Mouse (Mus musculus) midbrain, embryonic 16.5 days (tissue): ENCODE results near the gene Tifab. TPM values are rescaled to one million over a fixed set of nuclear protein-coding genes. Genes with fewer than 3 reads are reported as not detected.
"Not testable (repeated sequence)": the region's sequence is repeated elsewhere in the genome, so short reads cannot be mapped to it uniquely, and the experiment has no call there.

Source experiments
- ATAC-seq: fragments of 200-750 bp; cut with Nextera tagmentation; 2 replicates; pipeline ENCODE4 v1.8.0; 2017; ENCODE audit warnings: moderate TSS enrichment
- H3K27ac ChIP-seq: fragments of 300-500 bp; sonication (generic); 2 replicates; pipeline ENCODE4 v1.5.1; 2014; ENCODE audit warnings: mild to moderate bottlenecking, low read length, mixed read lengths
- H3K27me3 ChIP-seq: fragments of 300-500 bp; sonication (generic); 2 replicates; pipeline ENCODE4 v1.6.1; 2014; ENCODE audit warnings: low read depth, low read length, mixed read lengths; ENCODE audit not compliant: control insufficient read depth, insufficient read depth
- H3K36me3 ChIP-seq: fragments of 300-500 bp; sonication (generic); 2 replicates; pipeline ENCODE4 v1.6.1; 2014; ENCODE audit warnings: mild to moderate bottlenecking, low read length, moderate library complexity, mixed read lengths; ENCODE audit not compliant: control insufficient read depth, insufficient read depth
- H3K4me1 ChIP-seq: fragments of 300-500 bp; sonication (generic); 2 replicates; pipeline ENCODE4 v1.6.1; 2014; ENCODE audit warnings: mild to moderate bottlenecking, low read length, mixed read lengths; ENCODE audit not compliant: control insufficient read depth, insufficient read depth
- H3K4me2 ChIP-seq: fragments of 300-500 bp; sonication (generic); 2 replicates; pipeline ENCODE4 v1.6.1; 2014; ENCODE audit warnings: mild to moderate bottlenecking, low read length, mixed read lengths
- H3K4me3 ChIP-seq: fragments of 300-500 bp; sonication (generic); 2 replicates; pipeline ENCODE4 v1.5.1; 2014; ENCODE audit warnings: low read depth, mild to moderate bottlenecking, low read length, moderate library complexity, mixed read lengths
- H3K9ac ChIP-seq: fragments of 300-500 bp; sonication (generic); 2 replicates; pipeline ENCODE4 v1.6.1; 2014; ENCODE audit warnings: low read depth, low read length, mixed read lengths
- H3K9me3 ChIP-seq: fragments of 300-500 bp; sonication (generic); replicated peaks from 2 replicates; pipeline ENCODE4 v1.6.1; 2014; ENCODE audit warnings: mild to moderate bottlenecking, low read length, mixed read lengths; ENCODE audit not compliant: control insufficient read depth, poor library complexity, severe bottlenecking
- WGBS: fragments of 180-500 bp; shearing (Covaris S2); extraction: QIAGEN DNeasy Blood & Tissue Kit; methylation state at CpG from one replicate; pipeline ENCODE4 v1.1.7; 2014; 5-methylcytosine and 5-hydroxymethylcytosine counted together
- polyA plus RNA-seq: library from polyadenylated mRNA; unstranded; fragments of >200 nt; fragmentation: Nextera tagmentation; extraction: Ambion mirVana; gene quantifications from 2 replicates; pipeline ENCODE4 v1.2.1, GENCODE M21; 2015

The Tifab gene
- polyA plus RNA-seq, 1 experiment from 2014 or later, result 0.93 TPM

DNA sequence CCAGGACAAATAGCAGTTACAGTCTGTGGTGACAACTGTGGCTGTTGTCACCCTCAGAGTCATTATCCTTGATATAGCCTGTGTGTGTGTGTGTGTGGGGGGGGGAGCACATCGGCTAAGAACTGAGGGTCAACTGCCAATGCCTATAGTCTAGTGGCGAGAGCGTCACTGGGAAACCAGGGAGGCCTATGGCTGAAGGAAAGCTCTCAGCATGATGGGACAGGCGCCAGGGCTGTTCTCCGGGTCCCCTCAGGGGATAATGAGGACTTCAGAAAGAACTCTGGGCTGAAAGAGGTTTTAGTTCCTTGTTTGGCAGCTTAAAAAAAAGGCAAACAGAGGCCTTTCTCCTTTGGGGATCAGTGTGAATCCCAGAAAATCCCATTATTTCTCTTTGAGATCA is 35.9 kb upstream of the Tifab start:
- no peak for ATAC-seq

DNA sequence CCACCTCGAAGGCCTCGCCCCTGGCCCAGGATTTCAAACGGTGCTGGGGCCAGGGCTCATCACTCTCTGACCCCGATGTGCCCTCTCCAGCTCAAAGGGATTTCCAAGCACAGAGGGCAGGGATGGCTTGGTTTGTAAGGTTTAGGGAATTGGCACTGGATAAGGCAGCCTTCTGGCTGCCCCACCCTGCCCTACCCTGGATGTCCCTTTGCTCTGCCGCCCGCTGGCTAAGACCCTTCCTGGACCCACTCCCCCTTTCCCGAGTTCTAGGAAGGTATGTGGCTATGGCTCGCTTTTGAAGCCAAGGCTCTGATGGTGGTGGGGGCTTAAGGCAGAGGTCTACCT is 30.4 kb upstream of the Tifab start:
- Histone ChIP-seq H3K4me2 (peak overlapping the region; percentile 23), H3K9me3 (peaks cover 3% of the 10 kb centered on the region), H3K9ac (no peak overlapping the region), H3K36me3 (no peaks in the 10 kb centered on the region), H3K4me3 (no peak overlapping the region), H3K27me3 (peaks cover 6% of the 10 kb centered on the region), H3K4me1 (peaks cover 4% of the 10 kb centered on the region; the same call in 1 of the 2 replicates), H3K27ac (no peak overlapping the region)
- WGBS, result 8% methylated on average over 8 of the region's 8 CpGs
- 0 out of 2 replicates have a peak, but pooled peaks have one; percentile 42 for ATAC-seq

More for the DNA sequence above, 35.9 kb upstream of the Tifab start:
- H3K9ac ChIP-seq, result no peak overlapping the region
- 17% methylated on average over 5 of the region's 5 CpGs for WGBS
- H3K27ac ChIP-seq, result no peak overlapping the region
- H3K27me3 ChIP-seq, result peaks cover 7% of the 10 kb centered on the region
- H3K4me2 ChIP-seq, result no peak overlapping the region
- no peak overlapping the region for H3K4me3 ChIP-seq
- no peaks in the 10 kb centered on the region for H3K36me3 ChIP-seq
- H3K4me1 ChIP-seq, result 0 out of 2 replicates have a peak, but pooled peaks cover 4% of the 10 kb centered on the region
- H3K9me3 ChIP-seq, result peaks cover 3% of the 10 kb centered on the region

DNA sequence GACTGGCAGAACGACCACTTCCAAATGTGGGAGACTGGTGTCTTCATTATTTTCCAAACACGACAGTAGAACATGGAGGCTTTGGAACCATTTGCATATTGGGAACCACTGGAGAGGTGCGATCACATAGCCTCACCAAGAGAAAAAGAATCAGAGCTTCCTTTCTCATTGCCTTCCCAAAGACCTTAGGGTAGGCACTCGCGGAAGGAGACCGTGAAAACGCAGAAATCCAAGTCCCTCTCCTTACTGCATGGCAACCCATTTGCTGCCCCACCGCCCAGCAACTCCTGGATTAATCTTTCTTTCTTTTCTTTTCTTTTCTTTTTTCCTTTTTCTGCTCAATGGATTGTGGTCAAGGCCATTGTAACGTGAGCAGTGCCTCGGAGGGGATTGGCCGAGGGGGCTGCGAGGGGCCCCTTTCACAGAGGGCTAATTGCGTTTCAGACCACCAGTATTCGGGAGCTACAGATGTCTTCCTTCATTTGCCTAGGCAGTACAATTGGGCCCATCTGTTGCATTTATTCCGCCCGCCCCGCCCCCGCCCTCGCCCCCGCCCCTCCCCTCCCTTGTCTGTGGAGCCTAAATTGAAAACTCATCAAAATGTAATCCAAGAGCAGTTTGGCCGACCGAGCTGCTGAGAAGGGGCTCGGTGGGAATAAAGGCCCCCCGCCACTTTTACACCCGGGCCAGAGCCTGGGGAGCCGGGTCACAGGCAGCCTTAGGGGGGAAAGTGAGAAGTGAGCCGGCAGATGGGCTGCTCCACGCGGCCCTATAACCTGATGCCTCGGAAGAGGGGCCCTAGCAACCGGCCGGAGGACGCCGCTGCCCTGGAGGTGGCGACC is 29.8 kb upstream of the Tifab start:
- Histone ChIP-seq H3K4me3 (no peak overlapping the region), H3K27ac (no peak overlapping the region), H3K4me2 (peak overlapping the region; percentile 23), H3K36me3 (no peaks in the 10 kb centered on the region), H3K9ac (no peak overlapping the region), H3K9me3 (peaks cover 3% of the 10 kb centered on the region), H3K27me3 (peaks cover 6% of the 10 kb centered on the region), H3K4me1 (peaks cover 4% of the 10 kb centered on the region; the same call in 1 of the 2 replicates)
- 3% methylated on average over 33 of the region's 35 CpGs for WGBS
- no peak for ATAC-seq

DNA sequence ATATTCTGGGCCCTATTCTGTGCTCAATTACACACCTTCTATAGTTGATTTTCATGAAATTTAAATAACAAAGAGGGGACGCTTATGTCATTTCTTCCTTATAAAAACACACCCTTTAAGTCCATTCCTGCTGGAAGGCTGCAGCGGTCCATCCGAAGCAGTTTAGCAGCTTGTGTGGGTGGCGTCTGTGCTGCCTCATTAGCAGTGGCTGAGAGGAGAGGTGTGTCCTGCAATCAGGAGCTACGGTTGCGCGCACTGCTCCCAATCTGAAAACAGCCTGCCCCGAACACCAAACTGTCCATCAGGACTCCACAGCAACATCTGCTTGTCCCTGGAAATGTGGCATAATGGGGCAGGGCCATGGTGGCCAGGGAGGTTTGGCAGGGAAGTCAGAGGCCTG is 20.8 kb upstream of the Tifab start:
- Histone ChIP-seq H3K4me1 (no peaks in the 10 kb centered on the region), H3K27ac (no peak overlapping the region), H3K9ac (no peak overlapping the region), H3K27me3 (peaks cover 15% of the 10 kb centered on the region), H3K36me3 (no peaks in the 10 kb centered on the region), H3K4me2 (no peak overlapping the region), H3K9me3 (no peaks in the 10 kb centered on the region), H3K4me3 (no peak overlapping the region)
- 32% methylated on average over 8 of the region's 8 CpGs for WGBS
- no peak for ATAC-seq

DNA sequence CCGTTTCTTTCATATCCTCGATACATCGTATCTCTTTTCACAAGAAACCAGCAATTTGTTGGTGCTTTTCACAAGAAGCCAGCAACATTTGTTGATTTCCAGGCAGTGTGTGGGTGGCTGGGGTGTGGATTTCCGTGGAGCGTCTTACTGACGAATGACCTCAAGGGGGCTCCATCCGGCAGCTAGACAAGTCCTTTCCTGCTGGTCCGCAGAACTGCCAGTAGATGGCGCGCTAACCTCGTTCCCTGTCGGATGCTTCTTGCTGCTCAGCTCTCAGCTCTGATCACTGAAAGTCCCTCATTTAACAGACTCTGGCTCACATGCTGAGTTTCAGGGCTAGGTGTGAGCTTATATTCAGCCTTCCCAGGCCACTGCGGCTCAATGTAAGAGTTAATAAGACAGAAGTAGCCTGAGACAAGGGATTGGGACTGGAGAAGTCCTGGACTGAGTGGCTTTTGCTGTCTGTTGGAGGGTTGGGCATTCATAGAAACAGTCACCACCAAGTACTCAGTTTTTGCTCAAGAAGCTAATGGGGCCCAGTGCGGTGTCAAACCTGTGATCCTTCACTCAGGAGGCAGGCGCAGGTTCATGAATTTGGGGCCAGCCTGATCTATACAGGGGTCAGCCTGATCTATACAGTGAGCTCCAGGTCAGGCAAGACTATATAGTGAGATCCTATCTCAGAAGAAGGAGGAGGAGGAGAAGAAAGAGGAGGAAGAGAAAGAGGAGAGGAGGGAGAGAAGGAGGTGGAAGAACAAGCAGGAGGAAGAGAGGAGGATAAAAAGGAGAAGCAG is 19.0 kb upstream of the Tifab start:
- 12% methylated on average over 15 of the region's 15 CpGs for WGBS
- Histone ChIP-seq H3K27ac (no peak overlapping the region), H3K4me2 (no peak overlapping the region), H3K9ac (no peak overlapping the region), H3K27me3 (peaks cover 15% of the 10 kb centered on the region), H3K36me3 (no peaks in the 10 kb centered on the region), H3K4me1 (no peaks in the 10 kb centered on the region), H3K4me3 (no peak overlapping the region), H3K9me3 (no peaks in the 10 kb centered on the region)
- peak; percentile 80 for ATAC-seq

DNA sequence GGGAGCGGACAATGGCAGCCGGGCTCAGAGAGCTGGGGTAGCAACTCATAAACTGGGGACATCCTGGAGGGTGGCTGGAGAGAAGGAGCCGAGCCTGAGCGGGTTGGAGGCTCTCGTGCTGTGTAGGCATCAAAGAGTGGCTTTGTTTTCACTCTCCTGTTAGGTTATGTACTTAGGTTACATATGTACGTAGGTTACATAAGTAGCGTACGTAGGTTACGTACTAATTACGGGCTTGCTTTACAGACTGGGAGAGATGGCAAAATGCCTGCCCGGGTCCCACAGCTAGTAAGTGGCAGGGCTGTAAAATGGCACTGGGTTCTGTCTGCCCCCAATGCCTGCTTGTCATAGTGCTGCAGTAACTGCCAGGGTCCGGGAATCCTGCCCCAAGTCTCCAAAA is 18.3 kb upstream of the Tifab start:
- no peak overlapping the region for H3K27ac ChIP-seq
- no peak overlapping the region for H3K4me2 ChIP-seq
- H3K4me3 ChIP-seq, result no peak overlapping the region
- peaks cover 15% of the 10 kb centered on the region for H3K27me3 ChIP-seq
- H3K36me3 ChIP-seq, result no peaks in the 10 kb centered on the region
- no peaks in the 10 kb centered on the region for H3K9me3 ChIP-seq
- 56% methylated on average over 12 of the region's 12 CpGs for WGBS
- ATAC-seq, result no peak
- H3K4me1 ChIP-seq, result no peaks in the 10 kb centered on the region
- H3K9ac ChIP-seq, result no peak overlapping the region

DNA sequence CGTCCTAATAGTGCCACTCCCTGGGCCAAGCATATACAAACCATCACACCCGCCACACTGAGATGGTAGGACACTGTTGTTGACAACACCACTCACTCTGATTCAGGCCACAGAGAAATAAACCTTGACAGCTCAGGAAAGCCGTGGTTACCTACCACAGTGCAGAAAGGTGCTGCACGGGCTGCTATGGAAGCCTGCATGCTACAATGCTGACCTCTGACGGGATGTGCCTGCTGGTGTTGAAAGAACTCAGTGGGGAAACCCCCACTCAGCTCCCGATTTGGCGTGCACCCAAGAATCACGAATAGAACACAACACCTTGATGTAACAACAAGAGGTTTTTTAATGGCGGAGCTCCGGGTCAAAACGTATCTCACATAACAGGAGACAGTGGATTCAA is 17.1 kb upstream of the Tifab start:
- H3K4me1 ChIP-seq, H3K4me3 ChIP-seq, H3K4me2 ChIP-seq, H3K36me3 ChIP-seq, H3K27me3 ChIP-seq, H3K27ac ChIP-seq, H3K9me3 ChIP-seq, H3K9ac ChIP-seq, ATAC-seq: not testable (repeated sequence)
- 87% methylated on average over 11 of the region's 11 CpGs for WGBS

DNA sequence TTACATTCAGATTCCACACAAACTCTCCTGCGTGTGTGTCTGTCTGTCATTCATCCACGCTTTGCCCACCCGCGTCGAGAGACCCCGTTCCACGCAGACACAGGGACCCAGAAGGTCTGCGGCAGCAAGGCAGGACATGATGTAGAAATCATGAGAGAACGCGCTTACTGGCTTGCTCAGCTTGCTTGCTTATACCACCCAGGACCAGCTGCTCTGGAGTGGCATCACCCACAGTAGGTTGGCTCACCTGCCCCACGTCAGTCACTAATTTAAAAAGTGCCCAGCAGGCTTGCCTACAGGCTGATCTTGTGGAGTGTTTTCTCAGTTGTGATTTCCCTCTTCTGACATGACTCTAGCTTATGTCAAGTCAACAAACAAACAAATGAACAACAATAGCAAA is 15.5 kb upstream of the Tifab start:
- 96% methylated on average over 11 of the region's 11 CpGs for WGBS
- H3K36me3 ChIP-seq, H3K9me3 ChIP-seq, H3K27ac ChIP-seq, H3K27me3 ChIP-seq, H3K4me2 ChIP-seq, ATAC-seq, H3K4me1 ChIP-seq, H3K4me3 ChIP-seq, H3K9ac ChIP-seq: not testable (repeated sequence)

DNA sequence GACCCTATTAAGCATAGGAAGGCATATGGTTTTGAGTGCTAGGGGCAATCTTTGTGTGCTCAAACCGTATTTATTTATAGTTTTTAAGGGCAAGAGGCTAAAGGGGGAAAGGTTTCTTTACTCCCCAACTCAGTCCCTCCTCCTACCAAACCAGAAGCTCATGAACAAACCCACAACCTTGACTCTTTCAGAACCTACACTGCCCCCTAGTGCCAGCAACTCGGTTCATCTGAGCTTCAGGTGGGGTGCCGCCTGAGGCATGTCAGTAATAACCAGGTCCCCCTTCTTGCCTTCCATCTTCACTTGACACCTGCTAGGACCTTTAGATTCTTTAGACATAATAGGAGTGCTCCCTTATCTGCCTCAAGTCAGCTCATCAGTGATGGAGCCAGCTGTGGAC is 12.5 kb upstream of the Tifab start:
- ATAC-seq, result no peak
- no peaks in the 10 kb centered on the region for H3K27me3 ChIP-seq
- H3K9ac ChIP-seq, result no peak overlapping the region
- H3K36me3 ChIP-seq, result no peaks in the 10 kb centered on the region
- WGBS, result 48% methylated on average over 3 of the region's 3 CpGs
- H3K27ac ChIP-seq, result no peak overlapping the region
- no peak overlapping the region for H3K4me2 ChIP-seq
- H3K9me3 ChIP-seq, result no peaks in the 10 kb centered on the region
- no peak overlapping the region for H3K4me3 ChIP-seq
- H3K4me1 ChIP-seq, result no peaks in the 10 kb centered on the region
